Mouse (Mus musculus) myocyte (in vitro differentiated cells): ENCODE measurements around the gene 1700017N19Rik. TPM values are rescaled to one million over a fixed set of nuclear protein-coding genes. Genes with fewer than 3 reads are reported as not detected.

Source experiments
- H3K27me3 ChIP-seq: one replicate; pipeline ENCODE4 v1.6.1; 2011; ENCODE audit not compliant: control insufficient read depth, insufficient read depth, insufficient read length
- H3K36me3 ChIP-seq: one replicate; pipeline ENCODE4 v1.6.1; 2011; ENCODE audit not compliant: control insufficient read depth, insufficient read depth
- H3K4me2 ChIP-seq: one replicate; pipeline ENCODE4 v1.6.1; 2011; ENCODE audit warnings: low read depth, control low read depth
- H3K4me3 ChIP-seq: one replicate; pipeline ENCODE4 v1.5.1; 2011; ENCODE audit warnings: mild to moderate bottlenecking, control low read depth, moderate library complexity
- H3K79me2 ChIP-seq: one replicate; pipeline ENCODE4 v1.6.1; 2011; ENCODE audit not compliant: control insufficient read depth, insufficient read depth
- H3ac ChIP-seq: one replicate; pipeline ENCODE4 v1.6.1; 2011; ENCODE audit not compliant: control insufficient read depth, insufficient read length
- CEBPB ChIP-seq: IDR thresholded peaks from 2 replicates; pipeline ENCODE4 v1.6.1; 2011; ENCODE audit warnings: mild to moderate bottlenecking, moderate library complexity; ENCODE audit not compliant: poor library complexity, insufficient read depth, severe bottlenecking
- E2F4 ChIP-seq: IDR thresholded peaks from one replicate; pipeline ENCODE4 v1.6.1; 2011; ENCODE audit warnings: mild to moderate bottlenecking, control low read depth, moderate library complexity; ENCODE audit not compliant: insufficient read depth
- MAX ChIP-seq: IDR thresholded peaks from one replicate; pipeline ENCODE4 v1.6.1; 2011; ENCODE audit warnings: low read depth, mild to moderate bottlenecking, control low read depth
- MYOD1 ChIP-seq, 3 experiments: IDR thresholded peaks; one replicate each; pipeline ENCODE4 v1.6.1; 2011; ENCODE audit warnings: control low read depth in 2 of 3, low read depth in 2 of 3, mild to moderate bottlenecking in 2 of 3, moderate library complexity in 1 of 3; ENCODE audit not compliant: insufficient read length in 2 of 3, control insufficient read depth in 1 of 3
- MYOG ChIP-seq, 3 experiments: IDR thresholded peaks; one replicate each; pipeline ENCODE4 v1.6.1; 2011; ENCODE audit warnings: control low read depth in 2 of 3, low read depth in 2 of 3, mild to moderate bottlenecking in 2 of 3; ENCODE audit not compliant: insufficient read length in 2 of 3, control insufficient read depth in 1 of 3, insufficient read depth in 1 of 3
- POLR2A ChIP-seq: IDR thresholded peaks from one replicate; pipeline ENCODE4 v1.6.1; 2011; ENCODE audit warnings: low read depth, mild to moderate bottlenecking, control low read depth, moderate library complexity; ENCODE audit not compliant: insufficient read length
- POLR2AphosphoS2 ChIP-seq: IDR thresholded peaks from one replicate; pipeline ENCODE4 v1.6.1; 2011; ENCODE audit warnings: low read depth, control low read depth; ENCODE audit not compliant: insufficient read length
- REST ChIP-seq: IDR thresholded peaks from one replicate; pipeline ENCODE4 v1.6.1; 2011; ENCODE audit warnings: mild to moderate bottlenecking, control low read depth, moderate library complexity; ENCODE audit not compliant: insufficient read depth, insufficient read length
- SRF ChIP-seq: IDR thresholded peaks from one replicate; pipeline ENCODE4 v1.6.1; 2011; ENCODE audit warnings: low read depth; ENCODE audit not compliant: control insufficient read depth, insufficient read length
- TCF12 ChIP-seq: IDR thresholded peaks from one replicate; pipeline ENCODE4 v1.6.1; 2011; ENCODE audit warnings: mild to moderate bottlenecking, control low read depth; ENCODE audit not compliant: poor library complexity, insufficient read depth, severe bottlenecking
- TCF3 ChIP-seq: IDR thresholded peaks from one replicate; pipeline ENCODE4 v1.6.1; 2011; ENCODE audit warnings: low read depth, control low read depth; ENCODE audit not compliant: insufficient read length
- USF1 ChIP-seq: IDR thresholded peaks from one replicate; pipeline ENCODE4 v1.6.1; 2011; ENCODE audit warnings: low read depth, mild to moderate bottlenecking, control low read depth, moderate library complexity
- polyA plus RNA-seq: library from polyadenylated mRNA; unstranded; fragments of >200 nt; fragmentation: generic; extraction: Trizol; gene quantifications from one replicate; pipeline ENCODE4 v1.2.1, GENCODE M21; 2012; ENCODE audit warnings: missing spikeins

The 1700017N19Rik gene
- polyA plus RNA-seq, 1 experiment, result not detected

GRCm38 (mm10) chr10:100619474-100619873 is 29.2 kb downstream of the 1700017N19Rik start:
- Histone ChIP-seq H3ac (no peak overlapping the region), H3K4me3 (no peak overlapping the region), H3K4me2 (no peak overlapping the region), H3K79me2 (no peaks in the 10 kb centered on the region), H3K27me3 (no peaks in the 10 kb centered on the region), H3K36me3 (no peaks in the 10 kb centered on the region)
- TF ChIP-seq POLR2AphosphoS2 (no peak), SRF (no peak), E2F4 (no peak), TCF12 (no peak), TCF3 (no peak), MAX (no peak), MYOG (IDR thresholded peaks at IDR 0.05; ENCODE audit: control insufficient read depth in 1 of 3, insufficient read depth in 1 of 3, insufficient read length in 2 of 3, low read depth in 2 of 3) (no peak), POLR2A (no peak), REST (no peak), USF1 (no peak), CEBPB (no peak), MYOD1 (IDR thresholded peaks at IDR 0.05; ENCODE audit: control insufficient read depth in 1 of 3, insufficient read length in 2 of 3, low read depth in 2 of 3) (no peak)

- TF ChIP-seq MYOG (IDR thresholded peaks at IDR 0.05; ENCODE audit: control insufficient read depth in 1 of 3, insufficient read depth in 1 of 3, insufficient read length in 2 of 3, low read depth in 2 of 3) (no peak), E2F4 (no peak), REST (no peak), TCF3 (no peak), TCF12 (no peak), POLR2A (no peak), CEBPB (no peak), SRF (no peak), MAX (no peak), MYOD1 (IDR thresholded peaks at IDR 0.05; ENCODE audit: control insufficient read depth in 1 of 3, insufficient read length in 2 of 3, low read depth in 2 of 3) (no peak), POLR2AphosphoS2 (no peak), USF1 (no peak)
- Histone ChIP-seq H3K4me3 (no peak overlapping the region), H3K79me2 (no peaks in the 10 kb centered on the region), H3K4me2 (no peak overlapping the region), H3K36me3 (no peaks in the 10 kb centered on the region), H3ac (no peak overlapping the region), H3K27me3 (no peaks in the 10 kb centered on the region)
Measured at GRCm38 (mm10) chr10:100620040-100620439, 29.8 kb downstream of the 1700017N19Rik start.

- no peaks in the 10 kb centered on the region for H3K36me3 ChIP-seq
- no peak for TF ChIP-seq TCF12
- TF ChIP-seq POLR2AphosphoS2, result no peak
- no peak for TF ChIP-seq REST
- no peak for TF ChIP-seq SRF
- TF ChIP-seq MYOG (IDR thresholded peaks at IDR 0.05; ENCODE audit: control insufficient read depth in 1 of 3, insufficient read depth in 1 of 3, insufficient read length in 2 of 3, low read depth in 2 of 3), result no peak
- no peak for TF ChIP-seq MYOD1 (IDR thresholded peaks at IDR 0.05; ENCODE audit: control insufficient read depth in 1 of 3, insufficient read length in 2 of 3, low read depth in 2 of 3)
- no peak for TF ChIP-seq TCF3
- H3K27me3 ChIP-seq, result no peaks in the 10 kb centered on the region
- H3K4me3 ChIP-seq, result no peak overlapping the region
- H3K4me2 ChIP-seq, result no peak overlapping the region
- no peaks in the 10 kb centered on the region for H3K79me2 ChIP-seq
- no peak overlapping the region for H3ac ChIP-seq
Measured at GRCm38 (mm10) chr10:100622494-100622893, 32.2 kb downstream of the 1700017N19Rik start.

DNA sequence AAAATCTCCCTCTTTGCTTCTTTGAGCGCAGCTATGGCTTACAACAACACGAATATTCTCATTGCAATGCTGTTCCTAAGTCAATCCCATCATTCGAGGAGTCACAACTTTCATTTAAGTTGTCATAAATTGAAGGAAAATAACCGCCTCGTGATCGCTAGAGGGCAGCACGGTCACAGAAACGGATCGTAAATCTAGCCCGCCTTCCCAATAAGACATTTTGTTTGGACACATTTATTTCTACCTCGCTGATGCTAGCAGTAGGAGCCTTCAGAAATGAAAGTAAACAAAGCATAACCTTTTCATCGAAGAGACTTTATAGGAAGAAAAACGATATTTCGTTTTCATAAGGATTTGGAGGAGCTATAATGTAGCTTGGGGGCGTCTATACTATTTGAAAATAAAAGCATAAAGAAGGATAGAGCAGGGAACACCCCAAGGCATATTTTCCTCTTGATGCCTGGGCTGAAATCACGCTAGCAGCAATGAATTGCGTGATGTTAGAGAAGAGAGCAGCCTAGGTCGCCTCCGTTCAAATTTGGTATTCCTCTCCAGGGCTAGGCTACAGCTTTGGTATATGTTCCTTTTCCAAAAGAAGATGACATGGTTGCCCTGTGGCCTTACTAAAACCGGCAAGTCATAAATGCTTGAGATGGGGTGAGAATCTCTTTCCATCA is 39.6 kb downstream of the 1700017N19Rik start:
- H3K36me3 ChIP-seq, result no peaks in the 10 kb centered on the region
- no peaks in the 10 kb centered on the region for H3K27me3 ChIP-seq
- TF ChIP-seq E2F4 (no peak), MYOD1 (IDR thresholded peaks at IDR 0.05; ENCODE audit: control insufficient read depth in 1 of 3, insufficient read length in 2 of 3, low read depth in 2 of 3) (no peak), MYOG (IDR thresholded peaks at IDR 0.05; ENCODE audit: control insufficient read depth in 1 of 3, insufficient read depth in 1 of 3, insufficient read length in 2 of 3, low read depth in 2 of 3) (no peak), SRF (no peak), REST (no peak), TCF12 (no peak), POLR2AphosphoS2 (no peak), MAX (no peak), POLR2A (no peak), CEBPB (no peak), USF1 (no peak), TCF3 (no peak)
- H3K4me3 ChIP-seq, result no peak overlapping the region
- no peak overlapping the region for H3ac ChIP-seq
- H3K79me2 ChIP-seq, result no peaks in the 10 kb centered on the region
- peak overlapping the region; percentile 57 for H3K4me2 ChIP-seq
